Mouse (Mus musculus) retina, postnatal 1 day (tissue): ENCODE results near the gene Nsg1.

Experiments used
- DNase-seq: peaks from one replicate; pipeline ENCODE4 v3.0.0-alpha.2; 2012

The Nsg1 gene

DNA sequence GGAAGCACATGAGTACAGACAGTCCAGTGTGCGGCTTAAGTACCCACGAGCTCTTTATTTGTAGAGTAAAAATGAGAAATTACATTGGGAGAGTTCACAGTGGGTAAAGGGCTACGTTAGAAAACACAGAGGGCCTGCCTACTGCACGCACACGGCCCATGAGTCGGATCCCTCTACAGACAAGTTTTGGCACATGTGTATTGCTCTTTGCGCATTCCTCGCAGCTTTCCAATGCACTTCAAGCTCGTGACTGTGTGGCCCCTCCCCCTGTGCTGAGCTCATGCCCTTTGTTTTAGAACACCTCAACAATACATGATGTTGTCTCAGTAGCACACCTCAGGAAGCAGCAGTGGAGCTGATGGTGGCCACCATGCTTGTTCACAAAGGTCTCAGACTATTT, 22.5 kb downstream of the Nsg1 start:
- DNase-seq, result no peak

DNA sequence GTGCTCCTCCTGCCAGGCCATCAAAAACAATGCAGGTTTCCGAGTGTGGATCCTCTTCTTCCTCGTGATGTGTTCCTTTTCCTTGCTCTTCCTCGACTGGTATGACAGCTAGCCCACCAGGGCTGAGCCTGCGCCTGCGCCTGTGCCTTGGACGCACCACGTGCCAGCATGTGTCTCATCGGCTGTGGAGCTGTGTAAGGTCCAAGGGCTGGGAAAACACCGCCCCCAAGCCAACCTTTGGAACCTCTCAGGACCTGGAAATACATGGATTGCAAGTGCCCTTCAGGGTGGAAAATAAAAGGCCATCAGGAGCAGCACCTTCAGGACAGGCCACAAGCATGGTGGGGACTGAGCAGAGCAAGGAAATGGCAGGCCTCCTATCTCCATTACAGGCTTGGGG, 23.5 kb downstream of the Nsg1 start:
- DNase-seq, result no peak

DNA sequence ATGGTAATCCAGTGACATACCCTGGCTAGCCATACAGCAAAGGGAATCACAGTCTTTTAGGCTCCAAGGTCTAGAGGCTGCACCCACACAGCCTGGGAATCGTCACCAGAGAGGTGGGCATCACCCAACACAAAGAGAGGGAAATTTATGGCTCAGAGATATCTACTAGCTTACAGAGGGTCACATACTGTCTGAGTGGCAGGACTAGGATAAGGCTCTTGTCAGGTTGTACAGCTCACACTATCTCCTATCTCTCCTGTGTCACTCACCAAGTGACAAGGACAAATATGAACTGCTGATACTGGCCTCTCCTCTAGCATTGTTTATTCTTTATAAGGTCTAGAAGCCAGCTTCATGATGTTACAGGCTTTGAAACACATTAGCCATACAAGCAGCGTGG, 30.4 kb downstream of the Nsg1 start:
- DNase-seq, result no peak

DNA sequence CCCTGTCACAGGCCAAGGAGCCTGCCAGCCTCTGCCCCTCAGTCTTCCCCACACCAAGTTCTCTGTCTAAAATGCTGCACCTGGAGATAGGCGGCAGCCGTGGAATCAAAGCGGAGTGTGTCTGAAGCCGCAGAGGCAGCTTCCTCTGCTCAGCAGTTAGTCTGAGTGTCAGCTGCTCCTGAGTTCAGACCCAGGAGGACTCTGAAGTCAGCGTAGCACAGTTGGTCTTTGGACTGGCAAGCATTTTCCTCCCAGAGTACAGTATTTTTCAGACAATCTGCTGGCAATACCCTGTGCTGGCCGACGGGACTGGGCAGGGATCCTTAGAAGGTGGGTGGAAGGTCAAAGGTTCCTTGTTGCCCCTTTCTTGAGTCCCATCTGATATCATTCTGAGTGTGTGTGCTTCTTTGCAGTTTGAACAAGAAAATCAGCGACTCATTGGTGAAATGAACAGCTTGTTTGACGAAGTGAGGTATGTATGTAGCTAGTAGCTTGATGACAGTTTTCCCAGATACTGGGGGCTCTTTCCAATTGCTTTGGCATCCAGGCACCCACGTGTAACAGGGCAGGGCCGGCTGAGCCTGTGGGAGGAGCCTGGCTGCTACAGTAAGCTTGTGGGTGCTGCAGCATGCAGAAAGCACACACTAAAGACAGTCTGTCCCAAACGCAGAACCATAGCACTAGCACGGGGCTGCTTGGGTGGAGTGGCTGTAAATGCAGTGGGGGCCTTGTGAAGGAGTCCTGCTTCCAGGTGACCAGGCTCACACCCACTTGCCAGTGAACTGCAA, 33.0 kb downstream of the Nsg1 start:
- no peak for DNase-seq

DNA sequence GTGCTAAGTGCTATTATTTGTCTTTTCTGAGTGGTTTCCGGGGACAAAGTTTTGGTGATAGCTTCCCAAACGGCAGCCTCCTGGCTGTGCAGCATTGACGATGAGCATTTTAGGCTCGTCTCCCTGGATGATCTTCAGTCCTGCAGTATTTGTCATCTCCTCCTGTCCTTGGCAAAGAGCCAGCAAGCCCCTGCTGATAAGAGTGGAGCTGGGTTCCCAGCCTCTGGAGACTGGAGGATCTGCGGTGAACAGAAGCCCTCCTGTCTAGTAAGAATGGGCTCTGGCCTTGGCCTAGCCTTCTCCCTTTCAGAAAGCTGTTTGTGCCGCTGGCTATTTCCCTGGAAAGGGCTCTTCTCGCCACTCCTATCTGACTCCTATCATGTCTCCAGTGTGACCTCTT, 38.0 kb downstream of the Nsg1 start:
- peak; percentile 12 for DNase-seq

DNA sequence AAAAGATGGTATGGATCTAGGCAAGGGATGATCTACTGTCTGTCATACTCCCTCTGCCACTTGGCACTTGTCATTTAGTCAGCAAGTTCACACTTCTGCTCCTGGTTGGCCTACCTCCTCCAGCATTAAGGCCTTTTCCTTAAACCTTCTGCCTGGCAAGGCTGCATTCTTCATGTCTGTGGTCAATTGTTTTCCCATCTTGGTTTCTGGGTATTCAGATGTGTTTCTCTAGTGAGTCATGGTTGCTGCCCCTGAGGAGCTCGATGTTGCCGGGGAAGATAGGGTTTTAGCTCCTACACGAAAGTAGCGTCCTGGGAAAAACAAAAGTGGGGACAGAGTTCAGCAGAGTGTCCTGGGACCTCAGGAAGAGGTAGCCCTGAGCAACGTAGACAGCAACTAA, 40.4 kb downstream of the Nsg1 start:
- DNase-seq, result no peak

DNA sequence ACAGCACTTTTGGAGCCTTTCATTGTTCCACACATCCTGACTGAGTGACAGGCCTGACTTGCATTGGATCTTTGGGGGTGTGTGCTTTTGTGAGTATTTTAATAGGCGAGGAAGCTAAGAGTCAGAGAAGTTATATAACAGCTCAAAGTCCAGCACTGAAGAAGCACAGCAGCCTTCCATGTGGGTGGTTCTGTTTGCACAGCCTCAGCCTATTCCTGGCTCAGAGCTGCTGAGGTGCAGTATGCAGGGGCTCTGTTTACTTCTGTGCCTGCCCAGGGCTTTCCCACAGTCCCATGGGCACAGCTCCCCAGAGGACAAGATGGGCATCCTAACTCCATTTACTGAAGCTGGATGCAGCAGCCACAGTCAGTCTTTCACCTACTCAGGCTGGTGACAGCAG, 42.7 kb downstream of the Nsg1 start:
- DNase-seq, result no peak

DNA sequence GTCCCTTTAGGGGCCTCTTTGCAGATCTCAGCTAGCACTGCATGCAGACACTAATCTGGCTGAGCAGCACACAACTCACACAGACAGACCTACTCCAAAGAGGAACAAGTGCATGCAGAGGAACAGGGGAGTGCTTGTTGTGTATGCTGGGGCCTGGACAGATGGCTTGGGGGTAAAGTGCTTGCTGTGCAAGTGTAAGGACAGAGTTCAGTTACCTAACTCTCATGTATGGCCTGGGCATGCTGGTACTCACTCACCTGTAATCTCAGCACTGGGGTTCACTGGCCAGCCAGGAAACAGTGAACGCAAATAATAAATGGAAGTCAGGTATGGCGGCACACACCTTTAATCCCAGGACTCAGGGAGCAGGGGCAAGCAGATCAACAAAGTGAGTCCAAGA, 45.2 kb downstream of the Nsg1 start:
- no peak for DNase-seq

DNA sequence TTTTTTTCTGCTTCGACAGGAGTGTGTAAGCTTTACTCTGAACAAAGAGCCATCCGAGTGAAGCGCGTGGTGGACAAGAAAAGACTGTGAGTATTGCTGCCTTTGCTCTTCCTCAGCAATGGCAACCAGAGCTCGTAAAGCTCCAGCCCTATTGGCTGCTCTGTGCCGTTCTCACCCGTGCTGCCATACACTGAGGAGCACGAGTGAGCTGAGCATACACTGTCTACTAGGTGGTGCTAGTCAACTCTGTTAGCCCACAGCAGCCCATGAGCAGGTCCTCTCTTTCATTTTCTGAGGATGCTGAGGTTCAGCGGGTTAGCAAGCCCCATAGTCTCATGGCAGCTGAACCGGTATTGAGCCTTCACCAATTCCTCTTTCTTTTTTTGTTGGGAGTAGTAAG, 52.9 kb downstream of the Nsg1 start:
- DNase-seq, result no peak

DNA sequence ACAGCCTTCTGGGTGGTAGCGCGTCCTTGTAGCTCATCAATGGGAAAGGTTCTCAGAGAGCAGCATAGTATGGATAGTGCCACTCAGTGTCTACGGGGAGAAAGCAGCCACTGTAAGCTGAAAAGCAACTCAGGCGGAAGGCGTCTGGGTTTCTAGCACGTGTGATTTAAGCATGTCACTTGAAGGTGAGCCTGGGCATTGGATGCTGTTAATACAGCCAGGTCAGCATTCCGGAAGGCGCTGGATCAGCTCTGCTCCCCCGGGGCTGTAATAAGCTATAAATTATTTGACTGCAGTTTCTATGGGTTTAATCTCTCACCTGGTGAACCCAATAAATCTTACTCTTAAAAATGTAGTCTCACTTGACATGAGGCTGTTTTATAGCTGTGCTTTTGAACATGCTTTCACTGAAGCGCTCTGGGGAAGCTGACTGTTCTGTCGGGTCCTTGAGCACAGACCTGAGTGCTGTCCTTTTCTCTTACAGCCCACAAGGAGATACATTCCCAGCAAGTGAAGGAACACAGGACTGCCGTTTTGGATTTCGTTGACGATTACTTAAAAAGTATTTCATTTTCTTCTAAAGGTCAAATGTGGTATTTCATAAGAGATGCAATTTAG, 53.5 kb downstream of the Nsg1 start:
- peak; percentile 4 for DNase-seq

DNA sequence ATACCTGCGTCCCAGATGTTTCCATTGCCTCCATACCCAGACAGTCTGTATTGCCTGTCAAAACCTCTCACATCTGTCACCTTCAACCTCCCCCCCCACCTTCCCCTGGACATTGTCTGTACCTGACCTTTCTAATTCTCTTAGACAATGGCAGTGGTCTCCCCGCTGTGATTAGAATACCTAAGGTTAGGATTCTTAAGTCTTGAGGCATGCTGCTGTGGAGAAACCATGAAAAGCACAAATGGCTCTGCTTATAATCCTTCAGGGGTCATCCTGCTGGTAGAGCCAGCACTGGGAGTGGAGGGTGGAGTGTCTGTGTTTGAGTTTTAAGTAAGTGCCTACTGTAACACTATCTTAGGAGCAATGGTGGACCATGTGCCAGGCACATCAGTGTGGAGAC, 56.8 kb downstream of the Nsg1 start:
- DNase-seq, result no peak

DNA sequence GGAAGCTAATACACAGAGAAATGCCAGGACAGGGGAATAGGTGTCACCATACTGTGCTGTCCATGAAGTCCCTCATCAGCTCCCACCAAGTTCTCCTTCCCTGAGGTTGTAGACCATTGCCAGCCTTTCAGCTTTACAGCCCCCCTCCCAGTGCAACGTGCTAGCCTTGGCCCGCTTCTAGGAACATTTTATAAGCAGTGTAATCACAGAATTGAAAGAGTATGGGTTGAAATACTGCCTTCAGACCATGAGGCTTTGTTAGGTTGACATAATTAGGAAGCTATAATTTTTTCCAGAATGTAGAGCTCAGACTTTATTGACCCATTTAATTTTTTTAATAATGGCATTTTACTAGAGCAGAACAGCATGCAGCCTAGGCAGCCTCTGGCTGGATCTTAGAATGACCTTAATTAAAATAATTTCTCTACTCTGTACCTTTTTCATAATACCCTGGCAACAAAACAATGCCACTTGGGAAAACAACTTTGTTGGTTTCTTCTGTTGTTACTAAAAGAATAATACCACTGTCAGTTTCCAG, 60.5 kb downstream of the Nsg1 start:
- no peak for DNase-seq

DNA sequence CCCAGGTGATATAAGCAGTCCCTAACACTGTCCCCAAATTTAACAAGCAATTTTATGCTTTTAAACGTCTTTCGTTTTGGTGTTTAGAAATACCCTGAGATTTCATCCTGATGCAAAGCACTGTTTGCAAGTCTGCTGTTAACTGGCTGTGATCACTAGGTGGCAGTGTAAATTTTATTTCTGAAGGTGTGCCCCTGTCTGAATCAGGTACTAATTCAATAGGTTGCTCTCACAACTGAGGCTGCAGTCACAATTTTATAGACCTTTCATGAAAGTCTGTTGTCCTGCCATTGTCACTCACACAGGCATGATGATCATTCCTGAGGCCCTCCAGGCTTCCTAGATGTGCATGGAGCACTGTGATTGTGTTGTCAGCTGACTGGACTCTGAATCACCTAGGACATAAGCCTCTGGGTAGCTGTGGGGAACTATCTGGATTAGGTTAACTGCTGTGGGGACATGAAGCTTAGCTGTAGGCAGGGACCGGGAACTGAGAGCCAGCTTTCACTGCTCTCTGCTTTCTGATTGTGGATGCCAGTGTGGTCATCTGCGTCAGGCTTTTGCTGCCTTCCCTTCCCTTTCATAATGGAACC, 62.1 kb downstream of the Nsg1 start:
- DNase-seq, result peak; percentile 38

DNA sequence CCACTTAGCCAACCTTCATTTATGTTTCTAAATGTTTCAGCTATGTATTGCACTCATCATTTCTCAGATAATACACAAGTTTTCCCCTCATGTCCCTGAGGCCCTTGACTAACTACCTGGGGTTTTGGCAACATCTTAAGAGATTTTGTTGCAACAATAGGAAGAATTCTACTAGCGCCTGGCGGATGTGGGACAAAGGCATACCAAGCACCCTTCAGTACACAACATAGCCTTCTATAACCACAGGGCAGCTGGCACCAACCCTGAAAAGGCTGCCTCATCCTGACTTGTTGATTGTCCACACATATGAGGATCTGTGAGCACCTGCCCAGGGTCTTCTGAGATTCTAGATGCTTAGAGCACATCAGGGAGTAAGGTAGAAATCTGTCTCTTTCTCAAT, 65.4 kb downstream of the Nsg1 start:
- DNase-seq, result no peak

DNA sequence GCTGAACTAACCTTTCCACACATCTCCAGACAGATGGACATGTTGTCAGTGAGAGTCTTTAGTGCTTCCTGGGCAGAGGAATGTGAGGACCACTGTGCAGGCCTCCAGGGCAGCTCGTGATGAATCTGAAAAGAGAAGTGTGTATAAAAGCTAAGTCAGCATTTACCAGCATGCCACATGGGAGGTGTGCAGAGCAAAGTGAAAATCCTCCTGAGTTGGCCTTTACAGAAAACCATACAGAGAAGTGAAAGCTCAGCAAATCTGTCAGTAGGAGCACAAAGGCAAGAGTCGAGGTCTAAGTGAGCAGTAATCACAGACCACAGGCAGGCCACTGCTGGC, 67.8 kb downstream of the Nsg1 start:
- DNase-seq, result no peak

DNA sequence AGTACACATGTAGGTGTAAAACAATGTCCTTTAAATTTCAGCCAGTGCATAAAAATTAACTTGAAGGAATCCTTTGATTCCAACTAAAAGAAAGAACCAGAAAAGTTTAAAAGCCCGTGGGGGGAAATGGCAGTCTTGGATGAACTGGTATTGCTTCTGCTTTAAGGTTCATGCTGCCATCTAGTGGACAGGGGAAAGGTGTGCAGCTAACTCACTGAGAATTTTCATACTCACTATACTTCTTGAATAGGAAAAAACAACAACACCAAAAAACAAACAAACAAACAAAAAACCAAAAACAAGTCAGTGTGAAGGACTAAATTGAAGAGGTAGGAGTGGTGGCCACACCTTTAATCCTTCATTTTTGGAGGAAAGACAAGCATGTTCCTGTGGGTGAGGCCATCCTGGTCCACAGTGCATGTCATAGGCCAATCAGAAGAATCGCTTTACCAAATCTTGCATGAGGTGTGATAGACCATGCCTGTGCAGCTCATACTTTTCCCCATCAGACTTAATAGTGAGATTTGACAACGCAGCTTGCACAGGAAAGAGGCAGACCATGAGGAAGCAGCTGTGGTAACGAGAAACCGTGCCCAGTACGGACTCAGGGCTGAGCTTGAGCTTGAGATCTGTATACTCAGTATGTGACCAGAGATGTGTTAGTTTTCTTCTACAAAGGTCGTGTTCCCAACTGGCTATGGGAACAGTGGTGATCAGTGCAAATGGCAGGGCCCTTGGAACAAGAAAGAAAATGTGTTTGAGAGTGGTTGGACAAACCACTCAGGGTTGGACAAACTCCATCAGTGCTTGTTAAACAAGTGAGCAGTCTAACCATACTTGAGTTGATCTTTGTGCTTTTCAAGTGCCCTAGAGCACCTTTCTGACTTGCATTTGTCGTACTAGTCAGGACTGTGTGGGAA, 68.4 kb downstream of the Nsg1 start:
- peak; percentile 71 for DNase-seq

DNA sequence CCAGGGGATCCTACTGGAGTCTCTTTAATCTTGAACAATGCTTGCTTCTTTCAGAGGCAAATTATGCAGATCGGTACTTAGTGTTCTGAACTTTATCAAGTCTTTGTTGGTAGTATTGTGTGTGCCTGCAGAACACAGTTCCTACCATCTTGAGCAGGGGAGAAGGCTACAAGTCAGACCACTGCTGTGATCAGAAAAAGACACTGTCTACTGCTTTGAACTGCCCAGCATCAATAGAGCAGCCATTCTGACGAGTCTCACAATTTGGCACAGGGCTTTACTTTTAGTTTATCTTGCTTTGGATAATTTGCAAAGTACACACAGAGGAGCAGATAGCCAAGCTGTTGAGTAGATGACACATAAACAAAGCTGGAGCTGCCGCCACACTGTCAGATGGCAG, 69.1 kb downstream of the Nsg1 start:
- no peak for DNase-seq

DNA sequence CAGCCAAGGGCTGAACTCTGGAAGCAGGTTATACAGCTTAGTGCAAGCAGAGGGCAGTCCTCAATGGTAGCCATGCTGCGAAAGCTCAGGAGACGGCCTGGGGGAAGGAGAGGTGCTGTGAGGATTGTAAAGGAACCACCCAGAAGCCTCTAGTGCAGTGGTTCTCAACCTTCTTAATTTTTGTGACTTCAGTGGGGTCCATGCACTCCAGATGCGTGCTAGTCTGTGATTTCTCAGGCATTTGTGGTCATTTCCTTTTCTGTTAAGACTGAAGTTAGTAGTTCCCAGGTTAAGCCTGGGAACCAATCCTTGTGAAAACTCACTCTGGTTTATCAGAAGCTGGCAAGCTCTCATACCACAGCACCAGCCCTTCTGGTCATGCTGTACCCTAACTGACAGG, 69.6 kb downstream of the Nsg1 start:
- no peak for DNase-seq
